Mouse (Mus musculus) cerebellum, adult (tissue): ENCODE data around the gene Mrpl48.

Source experiments
- ATAC-seq: cut with Nextera tagmentation; 2 replicates; pipeline ENCODE4 v1.9.2; 2017; ENCODE audit warnings: mild to moderate bottlenecking, moderate library complexity, mixed read lengths; ENCODE audit not compliant: insufficient number of reproducible peaks, low FRiP score, low TSS enrichment

Mrpl48 gene

DNA sequence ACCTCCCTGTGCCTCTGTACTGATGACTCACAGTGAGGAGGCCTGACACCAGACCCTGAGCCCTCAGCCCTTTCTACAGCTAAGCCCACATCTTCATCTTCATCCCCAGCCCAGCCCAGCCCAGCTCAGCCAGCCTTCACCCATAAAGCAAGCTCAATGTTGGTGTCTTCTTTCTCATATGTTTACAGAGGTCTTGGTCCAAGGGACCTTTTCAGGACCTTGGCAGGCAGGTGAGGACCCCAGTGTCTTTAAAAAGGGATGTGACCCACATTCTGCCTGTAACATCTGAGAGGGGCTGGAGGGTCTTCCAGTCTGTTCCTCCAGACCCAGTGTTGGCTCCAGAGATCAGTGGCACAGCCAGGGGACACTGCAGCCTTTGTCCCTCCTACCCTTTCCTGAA is 108.6 kb downstream of the Mrpl48 start:
- no peak for ATAC-seq

DNA sequence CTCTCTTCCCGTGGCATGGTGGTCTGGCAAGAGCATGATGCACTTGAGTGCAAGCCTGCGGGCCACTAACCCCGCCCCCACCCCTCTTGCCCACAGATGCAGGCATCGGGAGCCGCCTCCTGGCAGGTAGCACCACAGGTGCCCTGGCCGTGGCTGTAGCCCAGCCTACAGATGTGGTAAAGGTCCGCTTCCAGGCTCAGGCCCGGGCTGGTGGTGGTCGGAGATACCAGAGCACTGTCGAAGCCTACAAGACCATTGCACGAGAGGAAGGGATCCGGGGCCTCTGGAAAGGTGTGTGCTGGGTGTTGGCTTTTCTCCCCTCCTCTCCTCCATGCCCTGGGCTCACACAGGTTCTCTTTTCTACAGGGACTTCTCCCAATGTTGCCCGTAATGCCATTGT is 110.1 kb downstream of the Mrpl48 start:
- no peak for ATAC-seq

DNA sequence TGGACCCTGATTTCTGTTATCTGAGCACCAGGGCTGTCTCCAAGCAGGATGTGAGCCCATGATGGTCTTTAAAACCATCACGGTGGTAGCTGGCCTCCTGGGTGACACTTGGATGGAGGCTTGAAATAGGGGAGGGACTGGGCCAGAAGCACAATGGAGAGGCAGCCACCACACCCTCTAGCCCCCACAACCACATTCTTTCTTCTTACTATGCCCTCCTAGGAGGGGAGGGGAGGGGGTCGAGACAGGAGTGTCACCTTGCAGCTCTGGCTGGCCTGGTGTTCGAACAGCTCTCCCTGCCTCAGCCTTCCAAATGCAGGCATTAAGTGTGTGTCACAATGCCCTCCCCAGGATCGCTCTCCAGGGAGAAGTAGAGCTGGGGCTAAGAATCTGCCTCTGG is 110.7 kb downstream of the Mrpl48 start:
- ATAC-seq = no peak

DNA sequence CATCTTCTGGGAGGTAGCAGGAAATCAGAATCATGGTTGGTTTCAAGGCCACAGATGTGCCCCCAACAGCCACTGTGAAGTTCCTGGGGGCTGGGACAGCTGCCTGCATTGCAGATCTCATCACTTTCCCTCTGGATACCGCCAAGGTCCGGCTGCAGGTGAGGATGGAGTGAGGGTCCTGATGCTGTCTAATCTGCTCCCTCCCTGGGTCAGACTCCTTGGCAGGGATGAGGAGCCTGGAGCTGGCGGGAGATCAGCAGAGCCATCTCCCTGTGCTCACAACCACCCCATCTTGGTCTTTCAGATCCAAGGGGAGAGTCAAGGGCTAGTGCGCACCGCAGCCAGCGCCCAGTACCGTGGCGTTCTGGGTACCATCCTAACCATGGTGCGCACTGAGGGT is 111.3 kb downstream of the Mrpl48 start:
- ATAC-seq = no peak

DNA sequence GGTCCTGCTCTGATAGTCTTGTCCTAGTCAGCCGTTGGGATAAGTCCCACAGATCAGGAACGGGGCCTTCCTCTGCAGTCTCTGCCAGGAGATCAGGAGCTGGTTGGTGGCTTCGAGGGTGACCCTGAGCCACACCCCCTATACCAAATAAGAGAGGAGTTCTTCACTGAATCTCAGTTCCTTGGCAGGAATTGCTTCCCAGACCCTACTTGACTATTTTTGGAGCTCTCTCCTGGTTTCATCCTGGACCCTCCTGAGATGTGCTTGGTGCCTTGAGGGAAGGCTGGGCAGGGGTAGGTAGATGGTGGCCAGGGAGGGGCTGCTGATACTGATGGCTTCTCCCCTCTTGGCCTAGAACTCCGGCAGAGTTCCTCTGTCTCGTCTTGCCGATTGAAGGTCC is 111.7 kb downstream of the Mrpl48 start:
- ATAC-seq = no peak
